Mouse (Mus musculus) G1E (cell line): ENCODE data around the gene Ebf4.

Experiments
- CTCF ChIP-seq: IDR thresholded peaks from 2 replicates; pipeline ENCODE4 v1.5.1; 2012; ENCODE audit warnings: low read depth, low read length, inconsistent platforms, mixed read lengths
- GATA1 ChIP-seq: IDR thresholded peaks from 2 replicates; pipeline ENCODE4 v1.6.1; 2012; ENCODE audit warnings: borderline replicate concordance, low read length, inconsistent platforms, mixed read lengths
- POLR2AphosphoS5 ChIP-seq: IDR thresholded peaks from 2 replicates; pipeline ENCODE4 v1.6.1; 2012; ENCODE audit warnings: low read depth, low read length, inconsistent platforms; ENCODE audit not compliant: insufficient replicate concordance
- TAL1 ChIP-seq: conservative IDR thresholded peaks from 2 replicates; pipeline ENCODE4 v1.6.1; 2012; ENCODE audit warnings: low read depth, low read length, inconsistent platforms, mixed read lengths

DNA sequence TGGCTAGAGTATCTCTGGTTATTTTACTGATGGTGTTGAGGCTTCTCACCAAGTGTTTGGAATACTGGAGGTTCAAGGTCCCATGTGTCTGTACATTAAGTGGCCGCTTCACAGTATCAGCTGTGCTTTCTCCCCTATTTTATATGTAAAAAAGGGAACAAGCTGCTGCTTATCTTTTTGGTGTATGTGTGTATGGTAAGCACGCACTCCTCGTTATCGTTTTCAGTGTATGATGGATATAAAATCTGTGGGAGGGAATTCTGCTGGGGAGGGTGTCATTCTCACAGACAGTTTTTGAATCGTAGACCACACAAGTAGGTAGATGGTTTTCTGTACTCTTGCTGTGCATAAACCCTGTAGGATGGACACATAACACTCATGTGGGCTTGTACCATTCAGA lies 62.6 kb downstream of the Ebf4 start:
- no peak for TF ChIP-seq GATA1
- no peak for TF ChIP-seq TAL1
- no peak for TF ChIP-seq CTCF
- TF ChIP-seq POLR2AphosphoS5, result no peak
